Mouse (Mus musculus): Measurements from ENCODE around the gene Sh3tc1.

DNA sequence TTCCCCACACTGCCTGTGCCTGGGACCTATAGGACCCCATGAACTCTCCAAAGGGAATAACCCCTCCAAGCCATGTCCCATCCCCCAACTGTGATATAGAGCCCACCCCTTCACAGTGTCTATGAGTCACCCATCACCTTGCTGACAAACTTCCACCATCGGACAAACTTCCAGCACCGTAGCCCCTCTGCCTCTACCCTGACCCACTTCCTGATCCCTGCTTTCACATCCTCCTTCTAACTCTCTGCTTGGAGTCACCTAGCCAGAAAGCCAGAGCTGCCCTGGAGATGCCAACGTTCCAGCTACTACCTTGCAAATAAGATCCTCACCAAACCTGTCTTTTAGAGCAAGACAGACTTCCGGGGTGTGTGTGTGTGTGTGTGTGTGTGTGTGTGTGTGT is 46.1 kb downstream of the Sh3tc1 start:
- TF ChIP-seq POLR2A (IDR thresholded peaks at IDR 0.05; ENCODE audit: low read depth, low read length) (no peak), CTCF (conservative IDR thresholded peaks at IDR 0.05; ENCODE audit: insufficient read depth, insufficient read length, low read depth, low read length) (no peak)
